Mouse (Mus musculus) neural tube, embryonic 13.5 days (tissue): ENCODE data around the gene Kcnab2. TPM values are rescaled to one million over a fixed set of nuclear protein-coding genes. Genes with fewer than 3 reads are reported as not detected.

ENCODE experiments used
- ATAC-seq: fragments of 200-750 bp; cut with Nextera tagmentation; 2 replicates; pipeline ENCODE4 v1.8.0; 2017; ENCODE audit warnings: low read depth, mild to moderate bottlenecking, moderate TSS enrichment, moderate library complexity
- H3K27ac ChIP-seq: fragments of 300-500 bp; sonication (generic); replicated peaks from 2 replicates; pipeline ENCODE4 v1.5.1; 2015; ENCODE audit warnings: moderate library complexity, mild to moderate bottlenecking, inconsistent platforms
- H3K27me3 ChIP-seq: fragments of 300-500 bp; sonication (generic); 2 replicates; pipeline ENCODE4 v1.6.1; 2015; ENCODE audit warnings: mild to moderate bottlenecking, inconsistent platforms
- H3K36me3 ChIP-seq: fragments of 300-500 bp; sonication (generic); 2 replicates; pipeline ENCODE4 v1.6.1; 2015; ENCODE audit warnings: mild to moderate bottlenecking, inconsistent platforms
- H3K4me1 ChIP-seq: fragments of 300-500 bp; sonication (generic); replicated peaks from 2 replicates; pipeline ENCODE4 v1.6.1; 2015; ENCODE audit warnings: inconsistent platforms
- H3K4me2 ChIP-seq: fragments of 300-500 bp; sonication (generic); 2 replicates; pipeline ENCODE4 v1.6.1; 2015; ENCODE audit warnings: inconsistent platforms, mild to moderate bottlenecking, moderate library complexity
- H3K4me3 ChIP-seq: fragments of 300-500 bp; sonication (generic); 2 replicates; pipeline ENCODE4 v1.5.1; 2015; ENCODE audit warnings: mild to moderate bottlenecking, inconsistent platforms
- H3K9ac ChIP-seq: fragments of 300-500 bp; sonication (generic); 2 replicates; pipeline ENCODE4 v1.6.1; 2015; ENCODE audit warnings: moderate library complexity, mild to moderate bottlenecking, inconsistent platforms
- H3K9me3 ChIP-seq: fragments of 300-500 bp; sonication (generic); 2 replicates; pipeline ENCODE4 v1.6.1; 2016; ENCODE audit warnings: inconsistent platforms
- WGBS: fragments of 180-500 bp; shearing (Covaris S2); methylation state at CpG from one replicate; pipeline ENCODE4 v1.1.7; 2015; 5-methylcytosine and 5-hydroxymethylcytosine counted together
- polyA plus RNA-seq: library from polyadenylated mRNA; unstranded; fragments of >200 nt; fragmentation: Nextera tagmentation; extraction: Ambion mirVana; gene quantifications from 2 replicates; pipeline ENCODE4 v1.2.1, GENCODE M21; 2015

Gene Kcnab2
- polyA plus RNA-seq = 29.3 and 32.6 TPM in 2 replicates

DNA sequence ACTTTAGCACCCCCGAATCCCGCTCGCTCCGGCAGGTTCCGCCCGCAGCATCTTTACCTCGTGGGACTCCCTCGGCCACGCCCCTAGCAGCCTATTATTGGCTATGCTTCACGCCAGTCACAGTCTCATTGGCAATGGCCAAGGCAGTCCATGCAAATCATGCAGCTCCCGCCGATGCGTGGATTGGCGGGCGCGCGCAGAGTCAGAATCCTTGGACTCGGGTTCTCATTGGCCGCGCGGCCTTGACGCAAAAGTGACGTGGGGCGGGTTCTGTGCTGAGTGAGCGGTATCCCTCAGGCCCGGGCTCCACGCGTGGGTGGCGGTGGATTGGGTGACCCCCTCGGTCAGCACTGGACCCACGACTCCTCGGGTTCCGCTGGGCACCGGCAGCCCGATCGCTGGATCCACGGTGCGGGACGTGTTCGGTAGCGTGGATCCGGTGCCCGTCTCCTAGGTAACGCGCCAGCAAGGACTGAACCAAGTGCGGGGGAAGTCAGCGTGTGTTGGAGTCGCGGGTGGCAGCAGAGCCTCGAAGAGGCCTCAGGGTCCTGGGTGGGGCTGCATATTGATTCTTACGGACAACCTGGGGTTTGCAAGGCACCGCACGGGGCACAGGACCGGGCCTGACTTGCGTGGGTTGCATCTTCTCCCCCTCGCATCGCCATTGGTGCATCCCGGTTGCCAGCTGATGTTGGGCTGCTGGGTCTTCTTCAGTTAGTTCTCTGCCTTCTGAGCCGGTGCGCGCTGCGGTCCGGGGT, at the start of gene Kcnab2:
TSS of gene Kcnab2 (minus strand) at position 406 of the 758 bp plus-strand sequence.
- peak; percentile 97 for ATAC-seq
- WGBS = under 1% methylated on average over 63 of the region's 63 CpGs
- Histone ChIP-seq H3K4me3 (peak within 1 kb of the TSS; percentile 55), H3K27me3 (peaks cover 14% of the 10 kb centered on the region), H3K9ac (peak within 1 kb of the TSS; percentile 83), H3K27ac (peak within 1 kb of the TSS; percentile 91), H3K4me1 (peaks cover 19% of the 10 kb centered on the region), H3K36me3 (no peaks in the 10 kb centered on the region), H3K9me3 (peaks cover 3% of the 10 kb centered on the region; the same call in 1 of the 2 replicates), H3K4me2 (peak within 1 kb of the TSS; percentile 89)

DNA sequence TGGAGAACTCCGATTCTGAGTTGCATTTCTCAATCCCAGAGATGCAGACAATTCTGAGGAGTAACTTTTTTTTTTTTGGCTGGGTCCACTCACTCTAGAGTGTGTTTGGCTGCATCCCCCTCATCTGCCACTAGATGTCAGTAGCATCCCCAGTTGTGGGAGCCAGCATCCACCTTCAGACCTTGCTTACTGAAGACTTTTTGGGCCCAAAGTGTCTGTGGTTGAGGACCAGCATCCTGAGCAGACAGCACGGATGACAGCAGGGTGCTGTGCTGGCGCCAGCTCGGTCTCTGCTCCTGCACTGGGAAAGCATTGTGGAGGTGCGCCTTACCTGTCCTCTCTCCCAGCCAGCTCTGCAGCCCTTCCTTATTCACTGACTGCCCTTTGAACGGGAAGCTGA, 42.4 kb upstream of the Kcnab2 start:
- Histone ChIP-seq H3K4me3 (no peak overlapping the region), H3K27ac (no peak overlapping the region), H3K4me1 (peaks cover 8% of the 10 kb centered on the region; the same call in 1 of the 2 replicates), H3K9me3 (no peaks in the 10 kb centered on the region), H3K9ac (no peak overlapping the region), H3K4me2 (no peak overlapping the region), H3K27me3 (no peaks in the 10 kb centered on the region), H3K36me3 (no peaks in the 10 kb centered on the region)
- 43% methylated on average over 6 of the region's 6 CpGs for WGBS
- ATAC-seq = no peak

DNA sequence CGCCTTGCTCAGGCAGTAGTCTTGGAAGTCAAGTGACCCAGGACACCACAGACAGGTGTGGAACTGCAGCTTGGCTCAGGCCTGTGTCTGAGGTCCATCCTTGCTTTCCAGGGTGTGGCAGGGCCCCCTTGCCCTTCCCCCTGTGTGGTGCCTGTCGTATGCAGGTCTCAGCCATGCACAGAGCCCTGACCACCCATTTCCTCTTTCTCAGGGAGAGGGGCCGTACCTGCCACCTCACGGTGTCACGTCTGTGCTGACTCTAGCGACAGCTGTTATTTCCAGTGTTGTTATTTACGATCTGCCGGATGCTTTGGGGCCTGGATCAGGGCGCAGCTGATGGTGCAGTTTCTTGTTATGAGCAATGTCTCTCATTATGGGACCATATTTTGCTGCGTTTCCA, 41.4 kb upstream of the Kcnab2 start:
- no peak overlapping the region for H3K9ac ChIP-seq
- H3K27me3 ChIP-seq = no peaks in the 10 kb centered on the region
- ATAC-seq = peak; percentile 33; the same call in 1 of the 2 replicates
- no peak overlapping the region for H3K4me3 ChIP-seq
- no peak overlapping the region for H3K27ac ChIP-seq
- H3K36me3 ChIP-seq = no peaks in the 10 kb centered on the region
- WGBS = 67% methylated on average over 10 of the region's 10 CpGs
- H3K4me1 ChIP-seq = peaks cover 8% of the 10 kb centered on the region; the same call in 1 of the 2 replicates
- no peak overlapping the region for H3K4me2 ChIP-seq
- no peaks in the 10 kb centered on the region for H3K9me3 ChIP-seq

DNA sequence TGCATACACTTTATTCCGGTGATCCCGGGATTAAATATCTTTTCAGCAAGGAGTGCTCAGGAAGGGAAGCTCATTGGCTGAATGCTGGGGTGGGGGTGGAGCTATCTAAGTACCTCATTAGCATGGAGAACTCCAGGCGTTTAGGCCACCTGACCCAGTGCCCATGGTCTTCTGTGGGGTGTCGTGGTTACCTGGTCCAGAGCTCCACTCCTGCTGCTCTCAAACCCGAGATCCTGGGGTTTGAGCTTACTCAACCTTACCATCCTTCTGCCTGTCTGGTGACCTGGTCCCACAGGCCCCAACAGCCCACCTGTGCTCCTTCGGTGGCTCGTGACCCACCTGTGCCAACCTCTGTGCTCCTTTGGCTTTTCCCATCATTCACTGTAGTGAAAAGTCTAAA, 37.2 kb upstream of the Kcnab2 start:
- H3K4me3 ChIP-seq = no peak overlapping the region
- no peak for ATAC-seq
- H3K4me2 ChIP-seq = no peak overlapping the region
- H3K9me3 ChIP-seq = no peaks in the 10 kb centered on the region
- H3K36me3 ChIP-seq = 0 out of 2 replicates have a peak, but pooled peaks cover 3% of the 10 kb centered on the region
- peaks cover 25% of the 10 kb centered on the region for H3K4me1 ChIP-seq
- no peak overlapping the region for H3K9ac ChIP-seq
- H3K27ac ChIP-seq = no peak overlapping the region
- no peaks in the 10 kb centered on the region for H3K27me3 ChIP-seq
- WGBS = 77% methylated on average over 7 of the region's 7 CpGs

DNA sequence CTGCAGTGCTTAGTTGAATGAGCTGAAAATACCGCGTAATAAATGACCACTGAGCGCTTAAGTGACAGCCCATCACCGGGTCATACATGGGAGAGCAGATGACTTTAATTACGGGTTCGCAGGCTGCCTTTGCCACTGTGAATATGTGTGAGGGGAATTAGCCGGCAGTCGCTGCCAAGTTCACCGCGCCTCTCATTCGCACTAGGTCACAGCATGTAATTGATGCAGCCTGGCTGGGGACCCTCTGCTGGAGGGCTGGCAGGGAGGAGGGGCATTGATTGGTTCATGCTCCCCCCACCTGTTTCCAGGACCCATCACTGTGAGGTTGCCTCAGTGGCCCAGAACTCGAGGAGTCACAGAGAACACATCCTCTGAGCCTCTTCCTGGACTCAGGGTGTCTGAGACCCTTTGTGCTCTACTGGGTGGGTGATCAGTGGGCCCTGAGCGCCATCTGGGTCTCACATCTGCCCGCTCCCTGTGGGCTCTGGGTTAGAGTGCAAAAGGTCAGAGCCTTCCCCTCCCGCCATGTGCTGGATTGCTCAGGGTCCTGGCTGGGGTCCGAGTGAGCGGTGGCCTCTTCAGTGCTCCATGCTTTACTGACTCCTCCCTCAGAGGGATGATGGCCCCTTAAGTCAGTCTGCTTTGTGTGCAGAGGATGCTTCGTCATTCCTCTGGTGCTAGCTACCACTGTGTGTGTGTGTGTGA, 34.7 kb upstream of the Kcnab2 start:
- Histone ChIP-seq H3K27ac (peak overlapping the region; percentile 28; the same call in 1 of the 2 replicates), H3K9me3 (no peaks in the 10 kb centered on the region), H3K36me3 (peaks cover 12% of the 10 kb centered on the region), H3K4me3 (no peak overlapping the region), H3K4me1 (peaks cover 18% of the 10 kb centered on the region), H3K4me2 (no peak overlapping the region), H3K9ac (no peak overlapping the region), H3K27me3 (no peaks in the 10 kb centered on the region)
- ATAC-seq = peak; percentile 57
- WGBS = 30% methylated on average over 18 of the region's 18 CpGs

DNA sequence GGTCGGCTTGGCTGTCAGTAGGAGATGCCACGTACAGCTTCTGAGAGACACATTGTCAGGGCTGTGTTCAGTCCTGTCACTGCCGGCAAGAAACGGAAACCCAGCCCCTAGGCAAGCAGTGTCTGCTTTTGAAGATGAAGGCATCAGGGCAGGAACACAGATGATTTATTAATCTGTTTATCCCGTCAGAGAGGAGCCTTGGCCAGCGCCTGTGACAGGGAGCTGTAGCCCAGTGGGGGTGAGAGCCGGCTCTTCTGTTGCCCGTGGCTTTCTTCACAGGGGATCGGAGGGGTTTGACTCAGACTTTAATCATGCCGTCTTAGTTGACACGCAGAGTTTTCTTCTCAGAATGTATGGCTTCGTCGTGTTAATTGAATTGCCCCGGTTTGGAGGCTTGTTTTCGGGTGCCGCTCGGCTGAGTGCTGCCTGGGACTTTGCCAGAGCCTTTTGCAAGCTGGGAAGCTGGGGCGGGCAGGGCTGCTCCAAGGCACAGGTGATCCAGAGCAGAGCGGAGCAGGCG, 16.7 kb upstream of the Kcnab2 start:
- Histone ChIP-seq H3K4me2 (peak overlapping the region; percentile 20; the same call in 1 of the 2 replicates), H3K9ac (0 out of 2 replicates have a peak overlapping the region, but pooled peaks have one; percentile 12), H3K4me3 (no peak overlapping the region), H3K27ac (0 out of 2 replicates have a peak overlapping the region, but pooled peaks have one; percentile 10), H3K9me3 (no peaks in the 10 kb centered on the region), H3K36me3 (peaks cover 20% of the 10 kb centered on the region), H3K27me3 (no peaks in the 10 kb centered on the region), H3K4me1 (peaks cover 27% of the 10 kb centered on the region)
- ATAC-seq = no peak
- 41% methylated on average over 20 of the region's 20 CpGs for WGBS

DNA sequence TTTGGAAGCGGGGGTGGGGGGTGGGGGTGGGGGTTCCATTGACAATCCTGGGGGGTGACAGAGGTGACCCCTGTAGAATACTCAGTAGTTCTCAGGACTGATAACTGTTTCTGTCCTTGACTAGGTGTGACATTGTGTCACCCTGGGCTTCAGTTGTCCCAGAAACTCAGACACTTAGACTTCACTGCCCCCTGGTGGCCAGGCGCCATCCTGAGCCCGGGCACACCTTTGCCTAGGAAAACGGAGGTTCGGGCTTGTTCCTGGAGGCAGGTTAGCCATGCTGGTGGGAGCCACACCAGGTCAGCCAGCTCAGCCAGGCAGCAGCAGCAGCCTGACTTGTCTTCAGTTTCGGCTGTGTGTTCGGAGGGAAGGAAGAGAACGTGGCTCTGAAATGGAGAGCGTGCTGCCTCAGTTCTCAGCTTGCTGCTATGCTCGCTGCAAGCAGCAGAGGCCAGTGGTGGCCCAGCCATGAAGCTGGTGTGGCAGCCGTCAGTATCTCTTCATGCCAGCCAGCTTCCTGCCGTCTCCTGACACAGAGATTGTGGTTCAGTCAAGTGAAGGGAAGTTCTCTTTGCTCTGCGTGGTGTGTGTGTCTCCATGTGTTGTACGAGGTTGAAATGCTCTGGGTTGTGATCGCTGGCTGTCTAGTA, 13.7 kb upstream of the Kcnab2 start:
- ATAC-seq = peak; percentile 21; the same call in 1 of the 2 replicates
- H3K4me1 ChIP-seq = peaks cover 27% of the 10 kb centered on the region
- no peak overlapping the region for H3K4me2 ChIP-seq
- H3K36me3 ChIP-seq = peaks cover 21% of the 10 kb centered on the region
- WGBS = 55% methylated on average over 15 of the region's 15 CpGs
- no peaks in the 10 kb centered on the region for H3K9me3 ChIP-seq
- H3K27ac ChIP-seq = no peak overlapping the region
- H3K4me3 ChIP-seq = no peak overlapping the region
- H3K27me3 ChIP-seq = no peaks in the 10 kb centered on the region
- H3K9ac ChIP-seq = no peak overlapping the region

DNA sequence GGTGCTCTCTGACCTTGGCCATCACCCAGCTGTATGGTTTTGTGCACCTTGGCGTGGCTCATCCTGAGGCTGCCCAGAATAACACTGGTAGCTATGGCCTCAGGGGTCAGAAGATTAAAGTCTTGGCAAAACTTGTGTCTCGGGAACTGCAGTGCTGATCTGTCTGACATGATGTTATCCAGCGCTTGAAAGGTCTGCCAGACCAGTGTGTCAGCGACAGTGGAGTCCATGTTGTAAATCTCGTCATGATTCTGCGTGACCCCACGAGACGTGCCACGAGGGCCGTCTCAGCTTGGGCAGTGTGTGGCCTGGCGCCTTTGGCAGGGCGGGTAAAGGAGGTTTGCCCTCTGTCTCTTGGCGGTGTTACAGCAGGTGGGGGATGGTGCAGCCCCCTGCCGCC, 12.6 kb upstream of the Kcnab2 start:
- peaks cover 21% of the 10 kb centered on the region for H3K36me3 ChIP-seq
- no peak overlapping the region for H3K4me3 ChIP-seq
- peaks cover 21% of the 10 kb centered on the region for H3K4me1 ChIP-seq
- no peak for ATAC-seq
- no peaks in the 10 kb centered on the region for H3K9me3 ChIP-seq
- no peak overlapping the region for H3K4me2 ChIP-seq
- WGBS = 81% methylated on average over 14 of the region's 14 CpGs
- no peak overlapping the region for H3K27ac ChIP-seq
- no peak overlapping the region for H3K9ac ChIP-seq
- no peaks in the 10 kb centered on the region for H3K27me3 ChIP-seq

DNA sequence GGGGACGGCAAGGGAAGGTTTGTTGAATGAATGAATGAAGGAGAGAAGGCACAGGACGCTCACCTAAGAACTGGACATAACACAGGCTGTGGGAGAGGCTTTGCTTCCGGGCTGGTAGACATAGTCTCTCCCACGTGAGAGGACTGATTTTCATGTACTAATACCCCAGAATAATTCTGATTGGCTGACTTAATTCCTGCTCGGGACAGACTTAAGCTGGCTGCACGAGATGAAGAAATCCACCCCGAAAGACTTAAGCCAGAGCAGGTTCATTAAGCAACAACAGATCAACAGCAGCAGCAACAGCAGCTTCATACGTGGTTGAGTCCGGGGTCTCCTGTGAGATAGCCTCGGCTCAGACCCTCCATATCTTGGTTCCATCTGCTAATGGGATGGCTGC, 10.4 kb upstream of the Kcnab2 start:
- Histone ChIP-seq H3K9ac (no peak overlapping the region), H3K27me3 (no peaks in the 10 kb centered on the region), H3K9me3 (no peaks in the 10 kb centered on the region), H3K4me3 (no peak overlapping the region), H3K36me3 (peaks cover 21% of the 10 kb centered on the region), H3K27ac (no peak overlapping the region), H3K4me1 (0 out of 2 replicates have a peak, but pooled peaks cover 6% of the 10 kb centered on the region), H3K4me2 (no peak overlapping the region)
- no peak for ATAC-seq
- 89% methylated on average over 10 of the region's 10 CpGs for WGBS

DNA sequence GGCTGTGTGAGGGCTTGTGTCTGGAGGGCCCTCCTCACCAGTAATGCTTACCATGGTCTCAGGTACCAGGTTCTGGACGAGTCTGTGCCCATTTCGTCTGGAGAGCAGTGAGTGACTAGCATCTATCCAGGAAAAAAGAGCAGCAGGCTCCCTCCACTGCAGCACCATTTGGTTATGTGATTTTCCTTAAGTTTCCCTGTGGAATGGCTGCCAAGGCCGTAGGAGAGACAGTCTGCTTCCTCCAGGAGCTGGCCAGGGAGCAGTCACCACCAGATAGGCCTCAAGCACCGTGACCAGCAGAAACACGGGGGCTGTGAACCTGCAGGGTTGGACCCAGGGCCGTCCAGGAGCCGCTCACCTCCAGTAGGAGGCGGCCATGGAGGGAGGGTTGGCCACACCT, 2.8 kb upstream of the Kcnab2 start:
- WGBS = 53% methylated on average over 8 of the region's 8 CpGs

DNA sequence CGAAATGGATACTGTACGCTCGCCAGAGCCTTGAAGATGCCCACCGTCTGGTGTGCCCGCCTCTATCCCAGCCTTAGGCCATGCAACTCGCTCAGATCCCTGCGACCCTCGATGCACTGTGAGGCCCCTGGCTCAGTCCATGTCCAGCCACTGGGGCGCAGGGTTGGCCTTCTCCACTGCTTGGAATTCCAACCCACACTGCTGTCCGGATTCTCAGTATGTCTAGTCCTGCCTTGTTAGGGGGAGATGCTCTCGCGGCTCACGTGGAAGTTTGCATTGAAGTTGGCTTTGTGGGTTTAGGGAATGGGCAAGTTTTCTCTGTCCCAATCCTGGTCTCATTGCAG, 525 bp upstream of the Kcnab2 start:
- peak; percentile 45; the same call in 1 of the 2 replicates for ATAC-seq
- H3K4me1 ChIP-seq = peaks cover 19% of the 10 kb centered on the region
- H3K27ac ChIP-seq = peak overlapping the region; percentile 91
- peak overlapping the region; percentile 89 for H3K4me2 ChIP-seq
- peak overlapping the region; percentile 83 for H3K9ac ChIP-seq
- peaks cover 14% of the 10 kb centered on the region for H3K27me3 ChIP-seq
- peak overlapping the region; percentile 55 for H3K4me3 ChIP-seq
- H3K9me3 ChIP-seq = no peaks in the 10 kb centered on the region
- no peaks in the 10 kb centered on the region for H3K36me3 ChIP-seq
- WGBS = under 1% methylated on average over 13 of the region's 13 CpGs

More for the DNA sequence above, 2.8 kb upstream of the Kcnab2 start:
- H3K4me2 ChIP-seq = no peak overlapping the region
- no peaks in the 10 kb centered on the region for H3K36me3 ChIP-seq
- H3K9ac ChIP-seq = no peak overlapping the region
- H3K9me3 ChIP-seq = no peaks in the 10 kb centered on the region
- H3K27me3 ChIP-seq = peaks cover 9% of the 10 kb centered on the region
- H3K4me1 ChIP-seq = peaks cover 19% of the 10 kb centered on the region
- no peak overlapping the region for H3K4me3 ChIP-seq
- no peak for ATAC-seq
- H3K27ac ChIP-seq = no peak overlapping the region
